Mouse (Mus musculus) urinary bladder, postnatal 25 days (tissue): Measurements from ENCODE around the gene Ldb2.

Source experiments
- DNase-seq: peaks from one replicate; pipeline ENCODE4 v3.0.0; 2022; ENCODE audit warnings: low spot score

Gene Ldb2

GRCm38 (mm10) chr5:44645952-44646841, 153.3 kb downstream of the Ldb2 start:
- DNase-seq: no peak

GRCm38 (mm10) chr5:44643079-44643478, 156.4 kb downstream of the Ldb2 start:
- DNase-seq: no peak

GRCm38 (mm10) chr5:44641060-44641459, 158.4 kb downstream of the Ldb2 start:
- no peak for DNase-seq

DNA sequence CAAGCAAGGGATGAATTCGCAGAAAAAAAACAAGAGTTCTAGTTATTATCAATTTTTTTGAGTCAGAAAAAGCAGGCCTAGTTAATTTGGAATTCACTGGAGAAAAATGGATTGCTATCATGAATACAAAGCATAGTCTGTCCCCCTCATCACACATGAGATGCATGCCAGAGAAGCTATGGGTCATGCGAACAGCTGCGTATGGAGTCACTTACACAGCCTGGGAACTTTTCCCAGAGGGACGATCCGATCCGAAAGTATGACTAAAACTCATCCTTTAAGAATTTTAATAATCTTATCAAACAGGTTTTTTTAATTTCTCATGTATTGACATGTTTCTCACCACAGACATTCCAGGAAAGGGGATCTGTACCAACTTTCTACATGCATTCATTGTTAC, 163.9 kb downstream of the Ldb2 start:
- no peak for DNase-seq

- DNase-seq: no peak
Measured at GRCm38 (mm10) chr5:44629034-44629625, 170.3 kb downstream of the Ldb2 start.

GRCm38 (mm10) chr5:44627487-44627886, 172.0 kb downstream of the Ldb2 start:
- DNase-seq: no peak

DNA sequence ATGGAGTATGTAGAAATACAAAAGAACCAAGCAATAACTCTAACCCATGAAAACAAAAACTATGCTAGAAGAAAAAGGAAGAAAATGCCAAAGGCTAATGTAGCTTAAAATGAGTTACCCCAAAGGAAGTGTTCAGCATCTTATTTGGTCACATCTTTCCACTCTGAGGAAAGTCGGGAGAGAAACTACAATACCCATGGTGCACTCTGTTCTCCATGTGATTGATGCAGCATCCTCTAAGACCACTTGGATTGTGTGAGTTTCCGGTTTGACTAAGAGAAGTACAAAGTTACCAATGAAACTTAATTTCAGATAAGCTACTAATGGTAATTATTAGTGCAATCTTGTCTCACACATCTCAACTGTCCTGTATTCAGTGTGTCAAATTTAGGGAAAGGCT, 172.6 kb downstream of the Ldb2 start:
- no peak for DNase-seq

- DNase-seq: no peak
Measured at GRCm38 (mm10) chr5:44626114-44626513, 173.4 kb downstream of the Ldb2 start.

- no peak for DNase-seq
Measured at GRCm38 (mm10) chr5:44615677-44616076, 183.8 kb downstream of the Ldb2 start.

DNA sequence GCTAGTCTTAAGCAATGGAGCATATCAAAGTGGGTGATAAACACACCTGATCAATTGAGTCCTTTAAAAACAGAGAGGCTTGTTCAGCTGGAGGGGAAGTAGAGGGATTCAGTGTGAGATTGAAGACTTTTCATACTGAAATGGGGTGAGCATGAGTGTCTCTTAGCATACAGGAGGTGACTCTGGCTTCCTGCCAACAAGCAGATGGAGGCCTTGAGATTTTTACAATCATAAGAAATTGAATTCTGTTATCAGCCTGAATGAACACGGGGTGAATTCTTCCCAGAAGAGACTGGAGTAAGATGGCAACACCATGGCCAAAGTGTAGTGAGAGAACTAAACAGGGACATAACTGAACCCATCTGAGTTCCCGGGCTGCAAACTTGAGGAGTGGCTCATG, 190.6 kb downstream of the Ldb2 start:
- no peak for DNase-seq

DNA sequence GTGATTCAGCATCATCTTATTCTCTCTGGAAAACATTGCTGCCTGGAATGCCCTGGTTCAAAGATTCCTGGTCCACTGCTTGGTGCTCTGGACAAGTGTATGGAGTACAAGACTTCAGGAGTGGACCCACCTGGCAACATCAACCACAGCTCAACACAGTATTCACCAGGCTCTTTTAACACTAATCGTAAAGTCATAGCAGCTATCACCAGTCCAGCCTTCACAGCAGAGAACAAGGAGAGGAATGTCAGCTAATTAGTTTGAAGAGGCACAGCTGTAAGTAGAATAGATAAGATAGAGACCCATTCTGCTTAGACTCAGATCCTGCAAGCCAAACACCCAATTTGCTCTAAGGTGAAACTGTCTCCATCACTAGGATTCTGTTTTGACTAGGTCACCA, 198.1 kb downstream of the Ldb2 start:
- no peak for DNase-seq

DNA sequence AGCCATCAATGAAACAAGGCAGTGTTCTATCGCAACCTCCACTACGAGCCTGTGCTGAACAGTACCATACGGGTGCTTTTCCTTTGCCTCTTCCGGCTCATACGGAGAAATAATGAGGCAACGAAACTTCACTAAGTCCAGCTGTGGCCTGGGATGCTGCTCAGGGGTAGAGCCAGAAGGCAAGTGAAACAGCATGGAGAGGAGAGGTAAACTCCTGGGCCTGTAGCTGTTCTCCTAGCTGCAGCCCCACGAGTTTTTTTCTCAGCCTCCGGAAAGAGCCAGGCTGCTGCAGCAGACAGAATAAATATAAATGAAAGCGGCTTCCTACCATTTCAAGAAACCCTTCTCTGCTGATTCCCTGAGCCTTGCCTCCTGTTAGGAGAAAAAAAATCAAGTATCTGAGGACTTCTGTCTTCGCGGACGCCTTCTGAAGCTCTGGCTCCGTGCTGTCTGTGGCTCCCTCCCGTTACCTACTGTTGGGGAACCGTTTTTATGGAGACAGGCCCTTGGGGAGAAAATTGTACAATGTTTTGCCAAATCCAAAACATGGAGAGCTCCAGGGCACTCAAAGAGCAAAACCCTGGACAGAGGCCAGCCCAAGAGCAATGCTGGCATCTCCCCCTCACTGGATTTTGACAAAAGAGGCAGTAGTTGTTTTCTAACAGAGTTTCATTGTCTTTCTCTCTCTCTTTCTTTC, 205.8 kb downstream of the Ldb2 start:
- DNase-seq: no peak

DNA sequence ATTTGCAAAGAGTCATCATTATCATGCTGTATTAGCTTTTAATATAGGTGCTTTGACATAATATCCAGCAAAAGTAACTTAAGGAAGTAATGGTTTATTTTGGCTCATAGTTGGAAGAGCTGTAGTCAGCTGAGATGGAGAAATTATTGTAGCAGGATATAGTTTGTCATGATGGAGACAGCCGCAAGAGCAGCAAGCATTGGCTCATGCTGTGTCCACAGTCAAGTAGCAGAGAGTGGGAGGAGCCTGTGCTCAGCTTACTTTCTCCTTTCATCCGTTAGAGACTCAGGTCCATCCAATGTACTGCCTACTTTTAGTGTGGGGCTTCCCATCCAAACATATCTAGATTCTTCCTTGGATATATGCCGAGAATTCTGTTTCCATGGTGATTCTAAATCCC, 208.7 kb downstream of the Ldb2 start:
- DNase-seq: no peak

DNA sequence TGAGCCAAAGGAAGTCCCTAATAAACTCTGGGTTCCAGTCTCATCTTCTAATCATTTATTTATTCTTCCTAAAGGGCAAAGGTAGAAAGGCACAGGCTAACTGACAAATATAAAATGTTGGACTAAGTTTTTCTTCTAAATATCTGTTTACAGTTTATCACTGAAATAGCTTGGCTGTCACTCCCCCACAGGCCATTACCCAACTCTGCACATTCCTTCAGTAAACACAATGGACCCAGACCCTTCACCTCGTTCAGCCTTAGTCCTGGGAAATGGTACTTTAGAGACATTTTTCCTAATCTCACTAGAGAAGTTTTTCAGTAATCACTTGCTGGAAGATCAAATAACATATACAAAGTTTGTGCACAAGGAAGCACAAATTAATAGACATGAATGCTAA, 210.2 kb downstream of the Ldb2 start:
- DNase-seq: no peak

DNA sequence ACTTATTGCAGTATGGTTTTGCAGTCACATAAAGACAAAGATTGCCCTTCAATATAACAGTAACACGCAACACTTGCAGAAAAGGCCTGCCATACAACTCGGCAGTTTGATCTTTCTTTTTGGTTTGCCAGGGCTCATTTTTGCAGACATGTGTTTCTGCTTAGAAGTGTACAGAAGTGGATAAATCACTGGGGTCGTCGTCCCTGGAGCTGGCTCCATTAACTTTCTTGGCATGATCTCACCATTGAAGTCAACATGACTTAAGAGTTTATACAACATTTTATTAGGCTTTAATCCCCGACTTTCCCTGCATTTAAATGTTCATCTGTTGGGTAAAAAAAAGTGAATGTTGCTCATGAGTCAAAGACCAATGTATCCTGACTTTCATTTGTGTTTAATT, 212.9 kb downstream of the Ldb2 start:
- no peak for DNase-seq

DNA sequence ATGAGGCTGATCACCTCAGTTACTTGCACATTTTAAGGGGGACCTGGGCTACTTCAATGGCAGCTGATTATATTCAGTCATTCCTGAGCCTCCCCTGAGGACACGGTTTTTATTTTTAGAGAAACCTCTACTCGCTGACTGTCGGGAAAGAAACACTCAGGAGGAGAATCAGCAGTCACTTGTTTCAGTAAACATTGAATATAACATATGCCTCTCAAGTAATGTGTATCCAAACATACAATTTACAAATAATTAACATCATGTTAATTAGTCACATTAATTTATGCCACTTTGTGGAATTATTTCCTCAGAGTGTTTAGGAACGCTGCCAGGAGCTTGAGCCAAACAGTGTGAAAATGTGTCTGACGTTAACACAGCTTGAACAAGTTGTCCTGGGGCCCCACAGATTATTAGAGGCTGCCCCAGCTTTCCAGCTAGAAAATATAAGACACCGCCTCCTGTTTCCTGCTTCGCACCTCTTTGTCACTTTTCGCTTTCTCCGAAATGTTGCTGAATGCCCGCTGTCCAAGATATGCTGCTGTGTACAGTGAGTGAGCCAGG, 219.5 kb downstream of the Ldb2 start:
- DNase-seq: no peak

GRCm38 (mm10) chr5:44576682-44577349, 222.7 kb downstream of the Ldb2 start:
- no peak for DNase-seq

- no peak for DNase-seq
Measured at GRCm38 (mm10) chr5:44574681-44575080, 224.8 kb downstream of the Ldb2 start.

GRCm38 (mm10) chr5:44553765-44554352, 245.6 kb downstream of the Ldb2 start:
- DNase-seq: no peak

GRCm38 (mm10) chr5:44553155-44553554, 246.3 kb downstream of the Ldb2 start:
- DNase-seq: no peak

DNA sequence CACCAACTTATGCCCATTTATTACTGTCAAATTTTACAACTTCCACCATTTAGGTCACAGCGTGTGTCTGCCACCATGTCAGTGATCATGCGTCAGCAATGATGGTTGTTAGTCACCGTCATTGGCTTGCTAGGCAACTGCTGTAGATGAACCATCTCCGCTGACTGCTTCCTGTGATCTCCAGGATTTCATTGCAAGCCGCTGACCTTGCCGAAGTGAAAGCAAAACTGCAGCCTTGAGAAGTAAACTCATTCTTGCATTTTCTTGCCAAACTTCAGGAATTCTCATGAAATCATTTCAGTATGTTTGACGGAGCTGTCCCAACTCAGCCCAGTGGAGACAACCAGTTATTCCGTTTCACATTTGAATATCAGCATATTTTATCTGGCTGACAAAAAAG, 247.4 kb downstream of the Ldb2 start:
- DNase-seq: no peak

GRCm38 (mm10) chr5:44548468-44548867, 251.0 kb downstream of the Ldb2 start:
- DNase-seq: no peak
